Mouse (Mus musculus): ENCODE data around the gene Adora2b. TPM values are rescaled to one million over a fixed set of nuclear protein-coding genes. Genes with fewer than 3 reads are reported as not detected.

Adora2b gene
- total RNA-seq, 1 experiment from 2014 or later, result 0.81 TPM

- no peak for ATAC-seq (ENCODE audit: extremely low read depth, insufficient number of reproducible peaks, low FRiP score, poor library complexity, severe bottlenecking)
Measured at GRCm38 (mm10) chr11:62314984-62315383, 66.2 kb downstream of the Adora2b start.

Other genes starting within 250 kb of the Adora2b start
- gene Zswim7, start 32.4 kb downstream of the Adora2b start, total RNA-seq (2017), result 4.2 and 4.4 TPM in 2 replicates
- gene Ttc19, start 32.5 kb downstream of the Adora2b start, total RNA-seq (2017), result 18.8 and 19.8 TPM in 2 replicates
- 9.9 and 13.9 TPM in 2 replicates for gene Pigl, start 209.5 kb downstream of the Adora2b start, total RNA-seq (2017)
- 448 and 551 TPM in 2 replicates for gene Ncor1, start 209.6 kb downstream of the Adora2b start, total RNA-seq (2017)

All from neutrophil, adult 5-6 weeks (primary cell).